Mouse (Mus musculus): Measurements from ENCODE around the gene Adgrl3. TPM values are rescaled to one million over a fixed set of nuclear protein-coding genes. Genes with fewer than 3 reads are reported as not detected.

The Adgrl3 gene
- polyA plus RNA-seq, 1 experiment: 9.8 TPM

- no peak for TF ChIP-seq USF1 (IDR thresholded peaks at IDR 0.05; ENCODE audit: low read depth)
- TF ChIP-seq MAX (IDR thresholded peaks at IDR 0.05): no peak
- TF ChIP-seq MYOD1 (IDR thresholded peaks at IDR 0.05; ENCODE audit: control insufficient read depth, insufficient read length, low read depth): no peak
- no peak for TF ChIP-seq FOSL1 (IDR thresholded peaks at IDR 0.05; ENCODE audit: insufficient read depth, low read length, poor library complexity, severe bottlenecking)
- TF ChIP-seq CTCF (IDR thresholded peaks at IDR 0.05; ENCODE audit: control insufficient read depth, insufficient read depth, insufficient read length): no peak
- no peak for TF ChIP-seq CEBPB (IDR thresholded peaks at IDR 0.05; ENCODE audit: low read depth)
- no peak for TF ChIP-seq MYOG (IDR thresholded peaks at IDR 0.05; ENCODE audit: control insufficient read depth, extremely low read depth, insufficient read length)
- no peak overlapping the region for H3K4me3 ChIP-seq (ENCODE audit: insufficient read depth, poor library complexity, severe bottlenecking)
Observed at GRCm38 (mm10) chr5:81590005-81590694, 570.2 kb downstream of the Adgrl3 start.

GRCm38 (mm10) chr5:81591481-81591880, 571.5 kb downstream of the Adgrl3 start:
- TF ChIP-seq CEBPB (IDR thresholded peaks at IDR 0.05; ENCODE audit: low read depth) (no peak), MAX (IDR thresholded peaks at IDR 0.05) (no peak), FOSL1 (IDR thresholded peaks at IDR 0.05; ENCODE audit: insufficient read depth, low read length, poor library complexity, severe bottlenecking) (no peak), MYOD1 (IDR thresholded peaks at IDR 0.05; ENCODE audit: control insufficient read depth, insufficient read length, low read depth) (no peak), MYOG (IDR thresholded peaks at IDR 0.05; ENCODE audit: control insufficient read depth, extremely low read depth, insufficient read length) (no peak), CTCF (IDR thresholded peaks at IDR 0.05; ENCODE audit: control insufficient read depth, insufficient read depth, insufficient read length) (no peak), USF1 (IDR thresholded peaks at IDR 0.05; ENCODE audit: low read depth) (no peak)
- H3K79me2 ChIP-seq (ENCODE audit: control insufficient read depth, insufficient read depth): no peaks in the 10 kb centered on the region
- no peaks in the 10 kb centered on the region for H3K36me3 ChIP-seq (ENCODE audit: control insufficient read depth, insufficient read depth)
- H3ac ChIP-seq (ENCODE audit: control insufficient read depth, insufficient read length, low read depth): no peak overlapping the region
- no peak overlapping the region for H3K4me3 ChIP-seq (ENCODE audit: insufficient read depth, poor library complexity, severe bottlenecking)
- no peaks in the 10 kb centered on the region for H3K79me3 ChIP-seq (ENCODE audit: low read depth)
- no peaks in the 10 kb centered on the region for H3K27me3 ChIP-seq (ENCODE audit: control insufficient read depth, insufficient read depth, insufficient read length)

More at GRCm38 (mm10) chr5:81590005-81590694, 570.2 kb downstream of the Adgrl3 start:
- Histone ChIP-seq H3K79me2 (ENCODE audit: control insufficient read depth, insufficient read depth) (no peaks in the 10 kb centered on the region), H3K27me3 (ENCODE audit: control insufficient read depth, insufficient read depth, insufficient read length) (no peaks in the 10 kb centered on the region), H3K36me3 (ENCODE audit: control insufficient read depth, insufficient read depth) (no peaks in the 10 kb centered on the region), H3ac (ENCODE audit: control insufficient read depth, insufficient read length, low read depth) (no peak overlapping the region), H3K79me3 (ENCODE audit: low read depth) (no peaks in the 10 kb centered on the region)

GRCm38 (mm10) chr5:81593396-81593995, 573.6 kb downstream of the Adgrl3 start:
- Histone ChIP-seq H3K27me3 (ENCODE audit: control insufficient read depth, insufficient read depth, insufficient read length) (no peaks in the 10 kb centered on the region), H3K79me2 (ENCODE audit: control insufficient read depth, insufficient read depth) (no peaks in the 10 kb centered on the region), H3K79me3 (ENCODE audit: low read depth) (no peaks in the 10 kb centered on the region), H3K4me3 (ENCODE audit: insufficient read depth, poor library complexity, severe bottlenecking) (no peak overlapping the region), H3K36me3 (ENCODE audit: control insufficient read depth, insufficient read depth) (no peaks in the 10 kb centered on the region), H3ac (ENCODE audit: control insufficient read depth, insufficient read length, low read depth) (no peak overlapping the region)
- TF ChIP-seq MYOD1 (IDR thresholded peaks at IDR 0.05; ENCODE audit: control insufficient read depth, insufficient read length, low read depth) (no peak), FOSL1 (IDR thresholded peaks at IDR 0.05; ENCODE audit: insufficient read depth, low read length, poor library complexity, severe bottlenecking) (no peak), CEBPB (IDR thresholded peaks at IDR 0.05; ENCODE audit: low read depth) (no peak), USF1 (IDR thresholded peaks at IDR 0.05; ENCODE audit: low read depth) (no peak), MAX (IDR thresholded peaks at IDR 0.05) (no peak), CTCF (IDR thresholded peaks at IDR 0.05; ENCODE audit: control insufficient read depth, insufficient read depth, insufficient read length) (no peak), MYOG (IDR thresholded peaks at IDR 0.05; ENCODE audit: control insufficient read depth, extremely low read depth, insufficient read length) (no peak)

GRCm38 (mm10) chr5:81598041-81598440, 578.1 kb downstream of the Adgrl3 start:
- no peaks in the 10 kb centered on the region for H3K27me3 ChIP-seq (ENCODE audit: control insufficient read depth, insufficient read depth, insufficient read length)

GRCm38 (mm10) chr5:81602889-81603288, 583.0 kb downstream of the Adgrl3 start:
- H3K79me2 ChIP-seq (ENCODE audit: control insufficient read depth, insufficient read depth): no peaks in the 10 kb centered on the region
- H3K36me3 ChIP-seq (ENCODE audit: control insufficient read depth, insufficient read depth): no peaks in the 10 kb centered on the region
- TF ChIP-seq MAX (IDR thresholded peaks at IDR 0.05): no peak
- no peak for TF ChIP-seq MYOD1 (IDR thresholded peaks at IDR 0.05; ENCODE audit: control insufficient read depth, insufficient read length, low read depth)
- no peak for TF ChIP-seq CTCF (IDR thresholded peaks at IDR 0.05; ENCODE audit: control insufficient read depth, insufficient read depth, insufficient read length)
- TF ChIP-seq MYOG (IDR thresholded peaks at IDR 0.05; ENCODE audit: control insufficient read depth, extremely low read depth, insufficient read length): no peak
- TF ChIP-seq USF1 (IDR thresholded peaks at IDR 0.05; ENCODE audit: low read depth): no peak
- TF ChIP-seq CEBPB (IDR thresholded peaks at IDR 0.05; ENCODE audit: low read depth): no peak
- TF ChIP-seq FOSL1 (IDR thresholded peaks at IDR 0.05; ENCODE audit: insufficient read depth, low read length, poor library complexity, severe bottlenecking): no peak
- H3K4me3 ChIP-seq (ENCODE audit: insufficient read depth, poor library complexity, severe bottlenecking): no peak overlapping the region
- H3ac ChIP-seq (ENCODE audit: control insufficient read depth, insufficient read length, low read depth): no peak overlapping the region
- H3K79me3 ChIP-seq (ENCODE audit: low read depth): no peaks in the 10 kb centered on the region
- no peaks in the 10 kb centered on the region for H3K27me3 ChIP-seq (ENCODE audit: control insufficient read depth, insufficient read depth, insufficient read length)

More at GRCm38 (mm10) chr5:81598041-81598440, 578.1 kb downstream of the Adgrl3 start:
- Histone ChIP-seq H3K79me3 (ENCODE audit: low read depth) (no peaks in the 10 kb centered on the region), H3ac (ENCODE audit: control insufficient read depth, insufficient read length, low read depth) (no peak overlapping the region), H3K4me3 (ENCODE audit: insufficient read depth, poor library complexity, severe bottlenecking) (no peak overlapping the region), H3K36me3 (ENCODE audit: control insufficient read depth, insufficient read depth) (no peaks in the 10 kb centered on the region), H3K79me2 (ENCODE audit: control insufficient read depth, insufficient read depth) (no peaks in the 10 kb centered on the region)
- no peak for TF ChIP-seq MYOG (IDR thresholded peaks at IDR 0.05; ENCODE audit: control insufficient read depth, extremely low read depth, insufficient read length)
- no peak for TF ChIP-seq MYOD1 (IDR thresholded peaks at IDR 0.05; ENCODE audit: control insufficient read depth, insufficient read length, low read depth)
- no peak for TF ChIP-seq FOSL1 (IDR thresholded peaks at IDR 0.05; ENCODE audit: insufficient read depth, low read length, poor library complexity, severe bottlenecking)
- no peak for TF ChIP-seq CEBPB (IDR thresholded peaks at IDR 0.05; ENCODE audit: low read depth)
- no peak for TF ChIP-seq MAX (IDR thresholded peaks at IDR 0.05)
- no peak for TF ChIP-seq CTCF (IDR thresholded peaks at IDR 0.05; ENCODE audit: control insufficient read depth, insufficient read depth, insufficient read length)
- TF ChIP-seq USF1 (IDR thresholded peaks at IDR 0.05; ENCODE audit: low read depth): no peak
